ENCODE assay signal across 12 mouse cellular contexts in the genomic region with DNA sequence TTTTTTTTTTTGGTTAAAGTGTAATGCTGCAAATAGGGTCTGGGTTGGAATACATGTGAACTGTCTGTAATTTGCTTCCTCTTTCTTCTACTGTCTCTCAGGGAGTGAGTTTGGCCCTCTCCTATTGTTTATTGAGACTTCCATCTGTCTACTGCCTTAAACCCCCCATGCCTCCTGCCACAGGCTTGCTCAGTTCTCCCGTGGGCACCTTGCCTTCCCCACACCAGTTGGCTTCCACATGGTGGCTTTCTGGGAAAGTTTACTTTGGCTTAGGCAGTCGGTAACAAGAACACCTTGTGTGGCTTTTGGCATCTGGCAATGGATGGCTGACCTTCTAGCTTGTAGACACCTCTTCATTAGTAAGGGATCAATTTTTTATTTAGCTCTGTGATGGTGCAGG.
"Had no signal": no experiment of that assay in that cellular context is flagged by ENCODE, and none has a peak within 500 bp of the region (broad histone marks: within the 10 kb centered on the region; RNA-seq: fewer than 3 reads in every experiment).

No protein-coding gene starts in this region.

- DNase-seq: retina, postnatal 1 day; right cerebral cortex, adult 18-20 months; right cerebral cortex, postnatal 14 days; right cerebral cortex, postnatal 25 days; right cerebral cortex, postnatal 4 days; spleen, adult 18-20 months; thymus, adult 18-20 months; thymus, adult 2 months; thymus, postnatal 14 days; thymus, postnatal 25 days; thymus, postnatal 36 days; thymus, postnatal 4 days had no signal
